Mouse (Mus musculus) G1E-ER4 (cell line): ENCODE results near the gene Oosp1. TPM values are rescaled to one million over a fixed set of nuclear protein-coding genes. Genes with fewer than 3 reads are reported as not detected.

Source experiments
- GATA1 ChIP-seq: IDR thresholded peaks from one replicate; pipeline ENCODE4 v1.8.0; 2012; ENCODE audit warnings: low read length, inconsistent platforms
- polyA plus RNA-seq: library from polyadenylated mRNA; stranded (reverse); fragments of >175 nt; gene quantifications from 2 replicates; pipeline ENCODE4 v1.2.3, GENCODE M21; 2012

The Oosp1 gene
- polyA plus RNA-seq, result not detected in 2 replicates

DNA sequence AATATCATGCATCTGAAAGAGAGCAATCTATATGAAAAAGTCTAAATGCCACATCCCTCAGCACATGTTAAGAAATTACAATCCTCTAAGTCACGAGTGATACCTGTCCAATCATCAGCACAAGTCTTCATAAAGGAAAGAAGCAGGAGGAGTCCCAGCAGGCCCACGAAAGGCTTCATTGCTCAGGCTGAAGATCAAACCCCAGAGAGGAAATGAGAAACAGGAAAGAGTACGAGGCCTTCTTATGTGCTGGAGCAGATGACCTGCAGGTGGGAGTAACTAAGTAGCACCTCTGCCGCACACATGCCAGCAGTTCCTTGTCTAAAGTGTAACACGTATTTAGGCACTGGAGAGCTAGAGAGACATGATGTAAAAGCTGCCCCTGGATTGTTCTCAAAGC is at the start of gene Oosp1:
Gene Oosp1, minus strand, starts transcription at position 312 of the 400 bp plus-strand sequence.
- TF ChIP-seq GATA1, result no peak

DNA sequence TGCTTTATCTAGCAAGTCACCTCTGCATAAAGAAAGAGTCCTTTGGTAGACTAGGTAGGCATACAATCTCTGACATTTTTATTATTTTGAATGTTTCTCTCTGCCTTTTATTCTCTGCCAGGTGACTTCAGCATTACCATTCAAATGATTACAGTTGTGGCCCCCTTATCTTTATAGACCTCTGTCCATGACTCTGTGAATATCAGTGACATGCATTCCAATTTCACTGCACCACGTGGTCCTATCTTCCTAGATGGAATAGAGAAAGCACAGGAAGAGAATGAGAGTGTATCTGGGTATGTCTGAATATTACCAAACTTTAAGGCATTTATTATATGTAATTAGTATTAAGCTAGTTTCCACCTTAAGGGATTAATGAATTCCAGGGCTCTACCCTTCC is 45.5 kb upstream of the Oosp1 start:
- no peak for TF ChIP-seq GATA1

DNA sequence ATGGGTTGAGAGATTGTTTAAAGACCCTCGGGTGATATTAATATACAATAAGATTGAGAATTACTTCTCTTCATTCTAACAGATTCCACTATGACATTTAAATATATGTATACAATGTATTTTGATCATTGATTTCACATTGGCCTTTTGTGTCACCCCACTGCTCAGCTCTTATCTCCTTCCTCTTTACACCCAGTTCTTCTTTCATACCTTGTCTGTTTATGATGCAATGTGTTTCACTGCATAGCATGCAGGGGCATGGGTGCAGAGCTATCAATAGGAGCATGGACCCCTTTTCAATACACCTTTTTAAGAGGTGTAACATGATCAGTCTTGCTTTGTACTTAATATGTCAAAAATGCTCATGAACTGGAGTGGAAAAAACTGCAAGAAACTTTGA is 39.3 kb upstream of the Oosp1 start:
- TF ChIP-seq GATA1, result no peak

DNA sequence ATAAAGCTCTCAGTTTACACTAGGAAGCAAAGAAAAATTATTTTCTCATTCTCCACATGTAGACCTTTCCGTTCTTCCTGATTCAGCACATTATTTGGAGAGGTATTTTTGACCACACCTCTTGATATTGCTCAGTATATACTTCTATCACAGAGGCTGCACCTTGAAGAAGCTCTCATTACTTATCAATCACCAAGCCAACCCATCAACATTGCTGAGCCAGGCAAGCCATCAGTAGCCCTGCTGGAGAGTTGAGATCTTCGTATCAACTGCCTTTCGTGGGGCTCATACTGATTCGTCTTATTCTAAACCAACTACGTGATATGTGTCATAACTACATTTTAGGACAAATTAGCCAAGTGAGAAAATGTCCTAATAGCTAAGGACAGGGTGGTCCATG is 36.4 kb upstream of the Oosp1 start:
- no peak for TF ChIP-seq GATA1

DNA sequence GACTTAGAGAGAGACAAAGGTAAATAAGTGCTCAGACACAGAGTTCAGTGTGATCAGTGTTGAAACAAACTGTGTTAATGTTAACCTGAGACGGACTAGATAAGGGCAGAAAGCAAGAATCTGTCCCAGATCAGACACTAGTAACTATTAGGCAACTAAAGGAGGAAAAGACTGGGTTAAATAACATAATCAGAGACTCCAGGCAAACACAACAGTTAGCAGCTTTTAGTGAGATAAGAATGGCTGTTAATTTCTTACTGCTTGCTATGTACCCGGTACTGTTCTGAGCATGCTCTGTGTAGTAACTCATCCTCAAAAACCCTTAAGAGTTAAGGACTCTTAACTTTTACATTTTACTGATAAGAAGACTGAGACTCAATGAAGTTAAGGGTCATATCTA is 35.0 kb upstream of the Oosp1 start:
- TF ChIP-seq GATA1, result peak; percentile 49

DNA sequence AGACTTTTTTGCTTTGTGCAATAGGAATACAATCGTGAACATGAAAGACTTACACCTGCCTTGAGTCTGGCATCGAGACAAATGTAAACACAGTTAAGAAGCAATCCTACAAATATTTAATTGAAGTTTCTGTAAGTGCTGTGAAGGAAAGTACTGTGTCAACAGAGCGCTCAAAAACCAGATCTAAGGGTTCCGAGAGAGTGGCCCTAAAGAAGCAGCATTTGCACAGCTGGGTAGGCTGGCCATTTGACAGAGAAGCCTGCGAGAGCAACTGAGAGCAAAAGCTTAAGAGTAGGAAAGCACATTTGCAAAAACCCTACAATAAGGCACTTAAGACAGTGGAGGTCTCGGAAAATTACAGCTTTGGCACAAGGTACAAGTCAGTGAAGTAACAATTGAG is 33.3 kb upstream of the Oosp1 start:
- TF ChIP-seq GATA1, result no peak

DNA sequence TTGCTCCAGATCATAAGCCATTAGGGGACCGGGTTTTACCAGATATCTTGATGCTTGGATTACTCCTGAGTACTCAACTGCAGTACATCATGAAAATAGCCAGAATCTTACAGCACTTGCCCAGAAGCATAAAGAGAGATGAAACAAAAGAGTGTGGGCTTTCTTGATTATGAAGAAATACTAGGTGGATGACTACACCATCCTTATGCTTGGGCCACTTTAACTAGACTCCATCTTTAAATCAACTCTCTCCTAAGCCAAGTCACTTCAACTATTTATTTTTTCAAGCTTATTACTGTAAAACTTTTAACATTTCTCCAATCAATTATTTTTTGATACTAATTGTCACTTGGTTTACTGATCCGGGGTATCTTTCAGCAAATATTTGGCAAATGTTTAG is 32.9 kb upstream of the Oosp1 start:
- TF ChIP-seq GATA1, result no peak

DNA sequence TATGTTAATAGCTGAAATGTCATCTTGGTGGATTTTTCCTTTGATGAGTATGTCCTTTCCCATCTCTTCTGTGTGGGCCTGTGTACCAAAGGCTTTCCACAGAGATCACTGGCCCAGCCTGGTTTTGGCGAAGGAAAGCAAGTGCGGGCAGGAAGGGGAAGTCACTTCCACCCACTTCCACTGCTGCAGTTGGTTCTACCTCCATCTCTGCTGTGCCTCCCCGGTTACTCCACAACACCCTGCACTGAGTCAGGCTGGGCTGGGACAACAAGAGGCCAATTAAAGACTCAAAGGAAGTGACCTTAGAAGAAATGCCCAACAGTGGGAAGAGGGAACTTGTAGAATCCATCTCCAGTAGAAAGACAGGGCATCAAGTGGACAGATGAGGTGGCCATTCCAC is 29.1 kb upstream of the Oosp1 start:
- TF ChIP-seq GATA1, result no peak

DNA sequence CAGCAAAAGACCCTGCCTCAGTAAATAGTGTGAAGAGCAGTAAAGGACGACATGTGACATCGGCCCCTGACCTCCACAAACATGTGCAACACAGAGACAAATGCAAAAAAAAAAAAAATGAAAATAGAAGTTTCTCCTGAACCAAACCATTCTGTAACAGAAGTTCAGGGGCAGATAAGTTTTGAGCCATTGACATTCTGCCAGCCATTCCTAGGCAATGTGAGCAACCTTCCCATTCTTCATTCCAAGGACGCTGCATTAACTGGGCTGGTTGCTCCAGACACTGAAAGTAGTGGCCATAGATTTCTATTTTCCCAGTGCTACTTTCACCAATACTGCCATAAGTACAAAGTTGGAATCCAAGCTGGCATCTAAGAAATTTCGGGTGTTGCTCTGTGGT is 21.5 kb upstream of the Oosp1 start:
- no peak for TF ChIP-seq GATA1

DNA sequence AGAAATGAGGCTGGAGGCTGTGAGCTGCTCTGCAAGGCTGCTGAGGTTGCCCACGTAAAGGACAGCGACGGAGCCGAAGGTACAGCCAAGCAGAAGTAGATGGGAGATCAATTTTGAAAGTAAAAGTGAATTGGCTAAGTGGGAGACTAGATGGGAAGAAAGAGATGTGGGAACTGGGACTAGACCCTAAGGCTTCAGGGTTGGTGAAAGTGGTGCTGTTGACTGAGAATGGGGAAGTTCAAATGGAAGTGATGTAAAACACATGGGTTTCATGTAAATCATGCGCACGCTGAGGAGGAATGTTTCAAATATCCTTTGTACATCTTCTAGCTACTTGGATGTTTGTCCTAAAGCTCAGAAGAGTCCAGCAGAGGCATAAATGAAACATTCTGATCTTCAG is 7.4 kb upstream of the Oosp1 start:
- TF ChIP-seq GATA1, result no peak

DNA sequence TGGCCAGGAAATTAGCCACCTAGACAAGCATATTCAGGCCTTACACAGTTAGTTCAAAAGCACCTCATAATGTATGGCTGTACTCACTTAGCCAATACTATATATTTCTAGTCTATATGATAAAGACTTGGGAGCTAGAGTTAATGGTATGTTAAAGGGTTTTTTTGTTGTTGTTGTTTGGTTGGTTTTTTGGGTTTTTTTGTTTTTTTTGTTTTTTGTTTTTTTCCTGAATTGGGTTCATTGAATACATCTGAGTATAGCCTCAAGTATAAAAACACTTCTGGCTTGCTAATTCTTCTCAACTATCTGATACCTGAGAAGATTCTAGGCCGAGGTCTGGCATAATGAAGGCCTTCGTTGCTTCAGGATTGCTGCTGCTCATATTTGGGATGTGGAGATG is 5.8 kb upstream of the Oosp1 start, which contains the start of gene Oosp3:
Gene Oosp3, plus strand, starts transcription at position 301 of the 400 bp plus-strand sequence.
- TF ChIP-seq GATA1, result no peak

DNA sequence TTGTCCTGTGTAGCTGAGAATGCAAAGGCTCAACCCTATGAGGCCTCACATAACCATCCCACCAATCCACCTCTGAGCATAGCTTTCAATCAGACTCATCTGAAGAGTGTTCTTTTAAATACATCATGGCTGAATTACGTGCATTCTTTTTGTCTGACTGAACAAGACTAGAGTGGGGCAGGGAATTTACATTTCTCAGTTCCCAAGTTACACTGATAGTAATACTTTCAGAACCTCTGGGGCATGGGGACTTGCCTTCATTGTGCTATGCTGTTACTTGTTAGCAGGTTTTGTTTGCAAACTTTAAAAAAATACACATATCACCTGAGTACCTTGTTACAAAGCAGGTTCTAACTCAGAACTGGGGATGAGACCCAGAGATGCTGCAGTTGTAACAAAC is 504 bp upstream of the Oosp1 start:
- no peak for TF ChIP-seq GATA1

DNA sequence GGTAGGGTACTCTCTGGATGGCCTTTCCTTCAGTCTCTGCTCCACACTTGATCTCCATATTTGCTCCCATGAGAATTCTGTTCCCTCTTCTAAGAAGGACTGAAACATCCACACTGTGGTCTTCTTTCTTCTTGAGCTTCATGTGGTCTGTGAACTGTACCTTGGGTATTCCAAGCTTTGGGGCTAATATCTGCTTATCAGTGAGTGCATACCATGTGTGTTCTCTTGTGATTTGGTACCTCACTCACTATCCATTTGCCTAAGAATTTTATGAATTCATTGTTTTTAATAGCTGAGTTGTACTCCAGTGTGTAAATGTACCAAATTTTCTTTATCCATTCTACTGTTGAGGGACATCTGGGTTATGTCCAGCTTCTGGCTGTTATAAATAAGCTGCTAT is 29.4 kb downstream of the Oosp1 start:
- no peak for TF ChIP-seq GATA1

DNA sequence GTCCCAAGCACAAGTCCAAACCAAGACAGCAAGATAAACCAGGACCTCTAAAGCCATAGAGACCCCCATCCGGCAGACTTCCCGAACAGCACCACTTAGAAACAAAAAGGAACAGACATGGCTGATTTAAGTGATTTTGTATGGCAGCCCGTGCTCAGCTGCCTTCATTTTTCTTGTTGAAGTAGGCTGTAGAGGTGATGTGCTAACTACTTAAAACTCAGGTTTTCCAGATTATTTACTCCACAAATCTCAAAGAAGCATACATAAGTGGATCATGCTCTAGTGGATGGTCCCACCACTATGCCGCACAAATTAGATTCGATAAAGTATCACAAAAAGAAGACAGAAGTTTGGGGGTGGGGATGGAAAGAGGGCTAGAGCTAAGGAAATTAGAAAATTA is 30.5 kb downstream of the Oosp1 start, which contains the start of gene Oosp2:
Gene Oosp2, minus strand, starts transcription at position 101 of the 400 bp plus-strand sequence.
- TF ChIP-seq GATA1, result no peak

DNA sequence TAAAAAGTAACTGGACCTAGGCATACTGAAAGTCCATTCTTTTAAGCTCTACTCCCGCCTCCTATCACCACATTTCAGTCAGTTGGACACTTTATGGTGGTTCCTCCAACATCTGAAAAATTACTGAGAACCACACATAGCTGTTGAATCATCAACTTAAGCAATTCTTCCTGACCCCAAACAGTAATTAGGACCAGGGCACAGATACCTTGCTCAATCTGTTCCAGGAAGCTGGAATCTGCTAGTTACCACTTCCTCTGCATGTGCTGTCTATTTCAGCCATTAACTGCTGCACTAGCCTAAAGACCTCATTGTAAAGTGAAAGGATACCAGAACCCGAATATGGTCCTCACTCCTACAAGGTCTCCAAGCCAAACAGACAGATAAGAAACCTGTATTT is 31.8 kb downstream of the Oosp1 start:
- TF ChIP-seq GATA1, result no peak

DNA sequence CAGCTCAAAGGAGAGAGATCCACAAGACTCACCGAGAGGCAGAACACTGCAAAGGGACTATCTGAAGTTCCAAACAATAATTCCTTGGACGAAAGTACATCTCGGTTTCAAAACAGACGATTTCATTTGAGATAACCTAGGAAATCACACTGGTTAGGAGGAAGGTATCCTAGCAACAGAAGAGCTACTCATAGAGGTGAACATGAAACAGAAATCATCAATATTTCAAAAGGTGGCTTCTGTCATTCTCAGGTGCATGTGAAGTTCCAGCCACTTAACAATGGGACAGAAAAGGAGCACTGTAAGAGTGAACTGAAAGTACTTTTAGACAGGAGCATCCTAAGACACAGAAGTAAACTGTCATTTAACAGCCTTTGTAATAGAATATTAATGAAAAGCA is 41.4 kb downstream of the Oosp1 start:
- no peak for TF ChIP-seq GATA1

DNA sequence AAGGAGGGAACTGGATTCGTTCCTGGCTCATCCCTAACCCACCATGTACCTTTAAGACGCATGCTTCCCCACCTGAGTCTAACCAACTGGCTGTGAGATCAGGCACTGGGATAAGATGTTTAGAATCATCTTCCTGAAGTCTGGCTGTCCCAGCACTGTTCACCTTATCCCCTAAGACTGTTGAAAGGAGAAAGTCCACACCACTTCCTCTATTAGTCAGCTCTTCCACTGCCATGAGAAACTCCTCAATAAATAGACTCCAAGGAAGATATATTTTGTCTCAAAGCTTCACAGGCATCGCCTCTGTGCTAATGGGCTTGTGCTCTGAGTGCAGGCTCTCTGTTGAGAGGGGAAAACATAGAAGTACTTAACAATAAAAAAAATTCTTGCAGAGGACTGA is 44.8 kb downstream of the Oosp1 start:
- no peak for TF ChIP-seq GATA1

DNA sequence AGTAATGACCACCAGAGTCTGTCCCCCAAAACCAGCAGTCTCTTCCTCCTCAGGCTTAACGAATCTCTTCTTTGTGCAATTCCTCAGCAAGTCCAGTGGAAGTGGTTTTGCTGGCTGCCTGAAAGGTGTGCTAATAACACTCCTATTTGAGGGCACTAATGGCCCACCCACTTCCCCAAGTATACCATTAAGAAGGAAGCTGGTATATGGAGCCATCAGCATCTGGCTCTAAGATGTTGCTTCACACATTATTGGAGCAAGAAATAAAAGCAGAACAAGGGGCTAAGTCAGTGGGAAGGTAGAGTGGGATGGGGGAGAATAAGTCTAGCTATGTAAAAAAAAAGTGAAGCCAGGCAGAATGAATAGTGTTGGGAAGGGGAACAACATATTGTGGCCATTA is 50.2 kb downstream of the Oosp1 start, which contains the start of gene Ms4a3:
Gene Ms4a3, minus strand, starts transcription at position 120 of the 400 bp plus-strand sequence.
- TF ChIP-seq GATA1, result no peak
